Mouse (Mus musculus) CH12.LX (cell line): ENCODE data around the gene Arhgap1. TPM values are rescaled to one million over a fixed set of nuclear protein-coding genes. Genes with fewer than 3 reads are reported as not detected.

Source experiments
- DNase-seq: peaks from one replicate; pipeline ENCODE4 v3.0.0-alpha.2; 2013; ENCODE audit errors: extremely low read depth
- H3K27ac ChIP-seq: 2 replicates; pipeline ENCODE4 v1.5.1; 2012; ENCODE audit warnings: low read depth, mild to moderate bottlenecking, control low read depth, moderate library complexity; ENCODE audit not compliant: insufficient read depth
- H3K27me3 ChIP-seq: replicated peaks from 2 replicates; pipeline ENCODE3; 2012; ENCODE audit warnings: inconsistent platforms
- H3K36me3 ChIP-seq, 2 experiments: replicated peaks in 1 of 2; 2 replicates each; pipeline versions ENCODE3 to v1.6.1; 2012; ENCODE audit warnings: inconsistent platforms in 1 of 2, low read length in 1 of 2, mild to moderate bottlenecking in 1 of 2, mixed read lengths in 1 of 2, moderate library complexity in 1 of 2; ENCODE audit not compliant: control insufficient read depth in 1 of 2, insufficient read depth in 1 of 2
- H3K4me1 ChIP-seq, 2 experiments: 2 replicates each; pipeline ENCODE4 v1.6.1; 2012; ENCODE audit warnings: inconsistent platforms in 1 of 2, moderate library complexity in 1 of 2; ENCODE audit not compliant: insufficient read depth in 2 of 2, control insufficient read depth in 1 of 2
- H3K4me2 ChIP-seq: 2 replicates; pipeline ENCODE4 v1.6.1; 2012; ENCODE audit warnings: low read depth, mild to moderate bottlenecking, control low read depth; ENCODE audit not compliant: poor library complexity, insufficient read depth, severe bottlenecking
- H3K4me3 ChIP-seq, 3 experiments: fragments of 150-350 bp in 1 of 3; sonication (generic) in 1 of 3; replicated peaks in 1 of 3; 2 replicates each; pipeline versions ENCODE3 to v1.5.1; 2011 to 2012; ENCODE audit warnings: low read depth in 2 of 3, low read length in 2 of 3, mild to moderate bottlenecking in 2 of 3, moderate library complexity in 2 of 3, control low read depth in 1 of 3, improper control_type of control experiment in 1 of 3, inconsistent platforms in 1 of 3, mixed read lengths in 1 of 3; ENCODE audit not compliant: poor library complexity in 1 of 3
- H3K79me2 ChIP-seq: replicated peaks from 2 replicates; pipeline ENCODE4 v1.6.1; 2012; ENCODE audit warnings: mild to moderate bottlenecking, moderate library complexity; ENCODE audit not compliant: control insufficient read depth, poor library complexity, insufficient read depth, severe bottlenecking; ENCODE audit errors: extremely low read depth
- H3K9ac ChIP-seq: 2 replicates; pipeline ENCODE4 v1.6.1; 2012; ENCODE audit warnings: low read depth, mild to moderate bottlenecking, control low read depth, moderate library complexity; ENCODE audit not compliant: insufficient read depth
- H3K9me3 ChIP-seq: replicated peaks from 2 replicates; pipeline ENCODE3; 2012; ENCODE audit warnings: low read length, inconsistent platforms, mixed read lengths
- BHLHE40 ChIP-seq: IDR thresholded peaks from 2 replicates; pipeline ENCODE4 v1.6.1; 2011; ENCODE audit warnings: mild to moderate bottlenecking, low read depth, low read length, improper control_type of control experiment
- CHD2 ChIP-seq: IDR thresholded peaks from 2 replicates; pipeline ENCODE4 v1.6.1; 2011; ENCODE audit warnings: low read length, improper control_type of control experiment
- CTCF ChIP-seq, 2 experiments: IDR thresholded peaks in 1 of 2; conservative IDR thresholded peaks in 1 of 2; 2 replicates each; pipeline ENCODE4 v1.5.1; 2011 to 2012; ENCODE audit warnings: low read depth in 2 of 2, low read length in 2 of 2, improper control_type of control experiment in 1 of 2, inconsistent platforms in 1 of 2, mild to moderate bottlenecking in 1 of 2, moderate library complexity in 1 of 2
- E2F4 ChIP-seq: IDR thresholded peaks from 2 replicates; pipeline ENCODE4 v1.6.1; 2011; ENCODE audit warnings: low read depth, low read length, improper control_type of control experiment; ENCODE audit not compliant: insufficient replicate concordance
- EP300 ChIP-seq: IDR thresholded peaks from 2 replicates; pipeline ENCODE4 v1.6.1; 2011; ENCODE audit warnings: low read length, improper control_type of control experiment
- ETS1 ChIP-seq: conservative IDR thresholded peaks from 2 replicates; pipeline ENCODE4 v1.6.1; 2012; ENCODE audit warnings: low read depth, mild to moderate bottlenecking, inconsistent platforms, low read length, improper control_type of control experiment, moderate library complexity
- HCFC1 ChIP-seq: IDR thresholded peaks from 2 replicates; pipeline ENCODE4 v1.6.1; 2012; ENCODE audit warnings: low read depth, mild to moderate bottlenecking, inconsistent platforms, low read length, improper control_type of control experiment
- JUN ChIP-seq: IDR thresholded peaks from 2 replicates; pipeline ENCODE4 v1.6.1; 2011; ENCODE audit warnings: low read depth, mild to moderate bottlenecking, low read length, improper control_type of control experiment, moderate library complexity; ENCODE audit not compliant: insufficient read depth
- JUND ChIP-seq: conservative IDR thresholded peaks from 2 replicates; pipeline ENCODE4 v1.6.1; 2011; ENCODE audit warnings: low read depth, low read length, improper control_type of control experiment
- KAT2A ChIP-seq: IDR thresholded peaks from 2 replicates; pipeline ENCODE4 v1.6.1; 2012; ENCODE audit warnings: low read length, improper control_type of control experiment, inconsistent platforms; ENCODE audit not compliant: insufficient replicate concordance
- MAFK ChIP-seq: IDR thresholded peaks from 2 replicates; pipeline ENCODE4 v1.6.1; 2011; ENCODE audit warnings: low read length, improper control_type of control experiment; ENCODE audit not compliant: insufficient replicate concordance
- MXI1 ChIP-seq: IDR thresholded peaks from 2 replicates; pipeline ENCODE4 v1.6.1; 2011; ENCODE audit warnings: mild to moderate bottlenecking, low read depth, low read length, improper control_type of control experiment
- MYC ChIP-seq: IDR thresholded peaks from 2 replicates; pipeline ENCODE4 v1.6.1; 2011; ENCODE audit warnings: low read depth, mild to moderate bottlenecking, improper control_type of control experiment, low read length
- NELFE ChIP-seq: IDR thresholded peaks from 2 replicates; pipeline ENCODE4 v1.6.1; 2011; ENCODE audit warnings: low read depth, low read length, improper control_type of control experiment
- PAX5 ChIP-seq: IDR thresholded peaks from 2 replicates; pipeline ENCODE4 v1.6.1; 2012; ENCODE audit warnings: low read length, inconsistent platforms, mixed read lengths
- POLR2A ChIP-seq: IDR thresholded peaks from 2 replicates; pipeline ENCODE4 v1.6.1; 2011; ENCODE audit warnings: low read depth, mild to moderate bottlenecking, improper control_type of control experiment, low read length
- POLR2AphosphoS2 ChIP-seq: IDR thresholded peaks from 2 replicates; pipeline ENCODE4 v1.6.1; 2011; ENCODE audit warnings: low read depth, low read length, improper control_type of control experiment
- RAD21 ChIP-seq: IDR thresholded peaks from 2 replicates; pipeline ENCODE4 v1.6.1; 2011; ENCODE audit warnings: low read depth, mild to moderate bottlenecking, low read length, improper control_type of control experiment, moderate library complexity
- SIN3A ChIP-seq: IDR thresholded peaks from 2 replicates; pipeline ENCODE4 v1.6.1; 2012; ENCODE audit warnings: low read length, improper control_type of control experiment, inconsistent platforms
- SMC3 ChIP-seq: IDR thresholded peaks from 2 replicates; pipeline ENCODE4 v1.6.1; 2011; ENCODE audit warnings: low read depth, low read length, improper control_type of control experiment
- TBP ChIP-seq: conservative IDR thresholded peaks from 2 replicates; pipeline ENCODE4 v1.6.1; 2011; ENCODE audit warnings: low read depth, low read length, improper control_type of control experiment
- TCF12 ChIP-seq: IDR thresholded peaks from 2 replicates; pipeline ENCODE4 v1.6.1; 2014; ENCODE audit warnings: low read depth, mild to moderate bottlenecking, inconsistent platforms, low read length, improper control_type of control experiment
- UBTF ChIP-seq: IDR thresholded peaks from 2 replicates; pipeline ENCODE4 v1.6.1; 2012; ENCODE audit warnings: low read depth, mild to moderate bottlenecking, inconsistent platforms, low read length, improper control_type of control experiment, moderate library complexity
- USF2 ChIP-seq: conservative IDR thresholded peaks from 2 replicates; pipeline ENCODE4 v1.6.1; 2011; ENCODE audit warnings: low read depth, low read length, improper control_type of control experiment
- ZC3H11A ChIP-seq: IDR thresholded peaks from 2 replicates; pipeline ENCODE4 v1.6.1; 2012; ENCODE audit warnings: low read depth, mild to moderate bottlenecking, inconsistent platforms, low read length, improper control_type of control experiment
- ZKSCAN1 ChIP-seq: IDR thresholded peaks from 2 replicates; pipeline ENCODE4 v1.6.1; 2012; ENCODE audit warnings: low read depth, inconsistent platforms, low read length, improper control_type of control experiment, borderline replicate concordance
- ZMIZ1 ChIP-seq: IDR thresholded peaks from 2 replicates; pipeline ENCODE4 v1.6.1; 2012; ENCODE audit warnings: low read depth, mild to moderate bottlenecking, inconsistent platforms, low read length, improper control_type of control experiment
- ZNF384 ChIP-seq: IDR thresholded peaks from 2 replicates; pipeline ENCODE4 v1.6.1; 2012; ENCODE audit warnings: low read depth, low read length, improper control_type of control experiment, inconsistent platforms
- dilution Hi-C: fragments of 300-500 bp; cut with MboI; formaldehyde crosslinking; loops from 2 replicates; pipeline ENCODE4 v1.14.3; 2020; ENCODE audit warnings: low sequenced_read_pairs; ENCODE audit not compliant: extremely low pct_unique_long_range_greater_than_20kb, extremely low pct_ligation_motif_present
- in situ Hi-C: fragments of 300-500 bp; cut with MboI; formaldehyde crosslinking; loops from 3 replicates; pipeline ENCODE4 v1.14.3; 2019; ENCODE audit warnings: low sequenced_read_pairs, low pct_ligation_motif_present, low pct_unique_long_range_greater_than_20kb, mixed read lengths
- polyA plus RNA-seq: library from polyadenylated mRNA; unstranded; fragments of >175 nt; gene quantifications from 2 replicates; pipeline ENCODE4 v1.2.1, GENCODE M21; 2012; ENCODE audit warnings: low read depth; ENCODE audit not compliant: insufficient read length
- total RNA-seq, 2 experiments: library from RNA; depleted of rRNA; stranded (reverse); fragments of 300-350 nt in 1 of 2; fragments of >200 nt in 1 of 2; gene quantifications; 2 replicates each; pipeline ENCODE4 v1.2.3; 2012 to 2014

Gene Arhgap1
- total and polyA plus RNA-seq, 3 experiments, result 15.6 to 35.4 (median 19.7) TPM

- TF ChIP-seq JUND (no peak), MAFK (no peak)
- Histone ChIP-seq H3K4me2 (no peak overlapping the region), H3K4me3 (no peak overlapping the region), H3K36me3 (peaks cover 73 to 95% of the 10 kb centered on the region in 2 experiments), H3K79me2 (no peaks in the 10 kb centered on the region), H3K27ac (no peak overlapping the region), H3K27me3 (no peaks in the 10 kb centered on the region), H3K4me1 (peaks cover 0 to 15% of the 10 kb centered on the region in 2 experiments; a peak in 2 of 4 replicates), H3K9ac (no peak overlapping the region), H3K9me3 (no peaks in the 10 kb centered on the region)
- dilution Hi-C loops (no loop called here), in situ Hi-C loops (no loop called here)
- DNase-seq, result no peak
Observed at GRCm38 (mm10) chr2:91676420-91676819, 26.8 kb downstream of the Arhgap1 start.

GRCm38 (mm10) chr2:91676961-91677360, 27.3 kb downstream of the Arhgap1 start:
- in situ Hi-C loops, result no loop called here
- H3K4me2 ChIP-seq, result no peak overlapping the region
- dilution Hi-C loops, result no loop called here

GRCm38 (mm10) chr2:91682850-91683249, 33.2 kb downstream of the Arhgap1 start:
- dilution Hi-C loops (no loop called here), in situ Hi-C loops (no loop called here)
- H3K9me3 ChIP-seq, result no peaks in the 10 kb centered on the region
- DNase-seq, result peak; percentile 55
- H3K4me2 ChIP-seq, result no peak overlapping the region
- no peaks in the 10 kb centered on the region for H3K79me2 ChIP-seq
- H3K27me3 ChIP-seq, result no peaks in the 10 kb centered on the region
- no peak overlapping the region for H3K9ac ChIP-seq
- peaks cover 4 to 32% of the 10 kb centered on the region in 2 experiments for H3K4me1 ChIP-seq
- no peak overlapping the region for H3K4me3 ChIP-seq
- no peak overlapping the region for H3K27ac ChIP-seq
- peaks cover 71 to 84% of the 10 kb centered on the region in 2 experiments for H3K36me3 ChIP-seq
- TF ChIP-seq ETS1, result no peak
- peak; percentile 32 for TF ChIP-seq RAD21
- TF ChIP-seq NELFE, result no peak
- TF ChIP-seq ZNF384, result 0 out of 2 replicates have a peak, but pooled peaks have one; percentile 28
- TF ChIP-seq JUND, result no peak
- TF ChIP-seq BHLHE40, result no peak
- TF ChIP-seq MAFK, result no peak
- TF ChIP-seq USF2, result no peak
- TF ChIP-seq POLR2A, result no peak
- no peak for TF ChIP-seq SIN3A
- no peak for TF ChIP-seq ZKSCAN1
- TF ChIP-seq PAX5, result no peak
- TF ChIP-seq KAT2A, result no peak
- TF ChIP-seq JUN, result no peak
- TF ChIP-seq CTCF (conservative IDR thresholded peaks at IDR 0.05 in 1 of 2, IDR thresholded peaks at IDR 0.05 in 1 of 2; ENCODE audit: low read depth in 2 of 2, low read length in 2 of 2), result peak; percentile 12 to 50; a peak in 3 of 4 replicates
- TF ChIP-seq UBTF, result no peak
- no peak for TF ChIP-seq CHD2
- no peak for TF ChIP-seq TCF12
- no peak for TF ChIP-seq ZMIZ1
- no peak for TF ChIP-seq TBP
- no peak for TF ChIP-seq MYC
- TF ChIP-seq EP300, result no peak
- TF ChIP-seq HCFC1, result no peak

More at GRCm38 (mm10) chr2:91676961-91677360, 27.3 kb downstream of the Arhgap1 start:
- H3K4me3 ChIP-seq, result no peak overlapping the region
- no peaks in the 10 kb centered on the region for H3K27me3 ChIP-seq
- no peak for DNase-seq
- no peak overlapping the region for H3K9ac ChIP-seq
- H3K27ac ChIP-seq, result no peak overlapping the region
- TF ChIP-seq ZNF384, result no peak
- TF ChIP-seq ZMIZ1, result no peak
- no peak for TF ChIP-seq ZC3H11A
- no peak for TF ChIP-seq NELFE
- TF ChIP-seq MXI1, result no peak
- no peak for TF ChIP-seq POLR2AphosphoS2
- TF ChIP-seq SMC3, result no peak
- no peak for TF ChIP-seq E2F4
- no peak for TF ChIP-seq TBP
- no peak for TF ChIP-seq CTCF (conservative IDR thresholded peaks at IDR 0.05 in 1 of 2, IDR thresholded peaks at IDR 0.05 in 1 of 2; ENCODE audit: low read depth in 2 of 2, low read length in 2 of 2)
- H3K79me2 ChIP-seq, result no peaks in the 10 kb centered on the region
- H3K9me3 ChIP-seq, result no peaks in the 10 kb centered on the region
- H3K4me1 ChIP-seq, result peaks cover 0 to 15% of the 10 kb centered on the region in 2 experiments; a peak in 2 of 4 replicates
- H3K36me3 ChIP-seq, result peaks cover 75 to 95% of the 10 kb centered on the region in 2 experiments
